Mouse (Mus musculus): ENCODE measurements around the gene Eya2.

Eya2 gene

GRCm38 (mm10) chr2:165595676-165596070 is 841 bp downstream of the Eya2 start:
- DNase-seq (ENCODE audit: low read depth): no peak

- no peak for DNase-seq (ENCODE audit: low read depth)
These were observed 1.3 kb downstream of the Eya2 start for GRCm38 (mm10) chr2:165596141-165596540.

- no peak for DNase-seq (ENCODE audit: low read depth)
These were observed 2.7 kb downstream of the Eya2 start for GRCm38 (mm10) chr2:165597536-165597935.

GRCm38 (mm10) chr2:165598139-165598538 is 3.3 kb downstream of the Eya2 start:
- no peak for DNase-seq (ENCODE audit: low read depth)

GRCm38 (mm10) chr2:165599566-165599965 is 4.7 kb downstream of the Eya2 start:
- no peak for DNase-seq (ENCODE audit: low read depth)

- no peak for DNase-seq (ENCODE audit: low read depth)
These were observed 6.1 kb downstream of the Eya2 start for GRCm38 (mm10) chr2:165600926-165601325.

- no peak for DNase-seq (ENCODE audit: low read depth)
These were observed 6.8 kb downstream of the Eya2 start for GRCm38 (mm10) chr2:165601605-165602004.

- DNase-seq (ENCODE audit: low read depth): peak; percentile 58
These were observed 8.9 kb downstream of the Eya2 start for GRCm38 (mm10) chr2:165603775-165604174.

- no peak for DNase-seq (ENCODE audit: low read depth)
These were observed 16.9 kb downstream of the Eya2 start for GRCm38 (mm10) chr2:165611551-165612253.

GRCm38 (mm10) chr2:165613741-165614339 is 19.0 kb downstream of the Eya2 start:
- DNase-seq (ENCODE audit: low read depth): no peak

- DNase-seq (ENCODE audit: low read depth): no peak
These were observed 26.7 kb downstream of the Eya2 start for GRCm38 (mm10) chr2:165621488-165621887.

GRCm38 (mm10) chr2:165622596-165622995 is 27.8 kb downstream of the Eya2 start:
- no peak for DNase-seq (ENCODE audit: low read depth)

- DNase-seq (ENCODE audit: low read depth): no peak
These were observed 32.0 kb downstream of the Eya2 start for GRCm38 (mm10) chr2:165626826-165627225.

GRCm38 (mm10) chr2:165627974-165628373 is 33.1 kb downstream of the Eya2 start:
- peak; percentile 77 for DNase-seq (ENCODE audit: low read depth)

GRCm38 (mm10) chr2:165629900-165630299 is 35.1 kb downstream of the Eya2 start:
- peak; percentile 62 for DNase-seq (ENCODE audit: low read depth)

- peak; percentile 82 for DNase-seq (ENCODE audit: low read depth)
These were observed 38.4 kb downstream of the Eya2 start for GRCm38 (mm10) chr2:165633011-165633785.

- DNase-seq (ENCODE audit: low read depth): no peak
These were observed 39.6 kb downstream of the Eya2 start for GRCm38 (mm10) chr2:165634481-165634880.

GRCm38 (mm10) chr2:165639075-165639755 is 44.4 kb downstream of the Eya2 start:
- peak; percentile 96 for DNase-seq (ENCODE audit: low read depth)

- no peak for DNase-seq (ENCODE audit: low read depth)
These were observed 47.2 kb downstream of the Eya2 start for GRCm38 (mm10) chr2:165641909-165642505.

GRCm38 (mm10) chr2:165643596-165643995 is 48.8 kb downstream of the Eya2 start:
- no peak for DNase-seq (ENCODE audit: low read depth)

GRCm38 (mm10) chr2:165644057-165644456 is 49.2 kb downstream of the Eya2 start:
- no peak for DNase-seq (ENCODE audit: low read depth)

- no peak for DNase-seq (ENCODE audit: low read depth)
These were observed 56.2 kb downstream of the Eya2 start for GRCm38 (mm10) chr2:165651031-165651430.

Data from 416B (cell line).